Mouse (Mus musculus) intestine, embryonic 16.5 days (tissue): Measurements from ENCODE around the gene Lrrc73. TPM values are rescaled to one million over a fixed set of nuclear protein-coding genes. Genes with fewer than 3 reads are reported as not detected.

ENCODE experiments used
- ATAC-seq: fragments of 200-750 bp; cut with Nextera tagmentation; 2 replicates; pipeline ENCODE4 v1.8.0; 2017; ENCODE audit warnings: moderate TSS enrichment, moderate library complexity
- H3K27ac ChIP-seq: fragments of 300-500 bp; sonication (generic); 2 replicates; pipeline ENCODE4 v1.5.1; 2014; ENCODE audit warnings: mild to moderate bottlenecking, low read length
- H3K27me3 ChIP-seq: fragments of 300-500 bp; sonication (generic); replicated peaks from 2 replicates; pipeline ENCODE4 v1.6.1; 2014; ENCODE audit warnings: low read length, control low read depth, mixed read lengths; ENCODE audit not compliant: control insufficient read depth, insufficient read depth
- H3K36me3 ChIP-seq: fragments of 300-500 bp; sonication (generic); 2 replicates; pipeline ENCODE4 v1.6.1; 2014; ENCODE audit warnings: low read length, control low read depth; ENCODE audit not compliant: control insufficient read depth, insufficient read depth
- H3K4me1 ChIP-seq: fragments of 300-500 bp; sonication (generic); 2 replicates; pipeline ENCODE4 v1.6.1; 2014; ENCODE audit warnings: low read length, control low read depth, mixed read lengths; ENCODE audit not compliant: control insufficient read depth, insufficient read depth
- H3K4me2 ChIP-seq: fragments of 300-500 bp; sonication (generic); 2 replicates; pipeline ENCODE4 v1.6.1; 2014; ENCODE audit warnings: low read depth, low read length, control low read depth
- H3K4me3 ChIP-seq: fragments of 300-500 bp; sonication (generic); 2 replicates; pipeline ENCODE4 v1.5.1; 2014; ENCODE audit warnings: mild to moderate bottlenecking, low read length
- H3K9ac ChIP-seq: fragments of 300-500 bp; sonication (generic); 2 replicates; pipeline ENCODE4 v1.6.1; 2014; ENCODE audit warnings: low read depth, low read length
- H3K9me3 ChIP-seq: fragments of 300-500 bp; sonication (generic); 2 replicates; pipeline ENCODE4 v1.6.1; 2016; ENCODE audit warnings: low read length, control low read depth; ENCODE audit not compliant: control insufficient read depth
- WGBS: fragments of 180-500 bp; shearing (Covaris S2); extraction: QIAGEN DNeasy Blood & Tissue Kit; methylation state at CpG from one replicate; pipeline ENCODE4 v1.1.7; 2014; 5-methylcytosine and 5-hydroxymethylcytosine counted together
- microRNA counts: library from miRNA; unstranded; fragments of <30 nt; microRNA quantifications from one replicate; lab custom pipeline; 2016
- microRNA-seq: library from miRNA; unstranded; fragments of <30 nt; microRNA quantifications from one replicate; pipeline ENCODE4, GENCODE M21; 2016
- polyA plus RNA-seq: library from polyadenylated mRNA; unstranded; fragments of >200 nt; fragmentation: Nextera tagmentation; extraction: Ambion mirVana; gene quantifications from 2 replicates; pipeline ENCODE4 v1.2.1, GENCODE M21; 2015

The Lrrc73 gene
- polyA plus RNA-seq, 1 experiment from 2014 or later: 0.75 TPM

- peak within 1 kb of the TSS; percentile 71 for H3K9ac ChIP-seq
- ATAC-seq: peak; percentile 18
- H3K4me1 ChIP-seq: peaks cover 19% of the 10 kb centered on the region
- peak within 1 kb of the TSS; percentile 67 for H3K4me3 ChIP-seq
- peak within 1 kb of the TSS; percentile 100 for H3K4me2 ChIP-seq
- peaks cover 46% of the 10 kb centered on the region for H3K27me3 ChIP-seq
- no peaks in the 10 kb centered on the region for H3K9me3 ChIP-seq
- no peaks in the 10 kb centered on the region for H3K36me3 ChIP-seq
- WGBS: under 1% methylated on average over 78 of the region's 86 CpGs
- H3K27ac ChIP-seq: no peak within 1 kb of the TSS
Observed at GRCm38 (mm10) chr17:46297364-46298219, 44.3 kb downstream of the Lrrc73 start, which contains the start of gene Dlk2. TSS of gene Dlk2 (plus strand) at chr17:46297421.

DNA sequence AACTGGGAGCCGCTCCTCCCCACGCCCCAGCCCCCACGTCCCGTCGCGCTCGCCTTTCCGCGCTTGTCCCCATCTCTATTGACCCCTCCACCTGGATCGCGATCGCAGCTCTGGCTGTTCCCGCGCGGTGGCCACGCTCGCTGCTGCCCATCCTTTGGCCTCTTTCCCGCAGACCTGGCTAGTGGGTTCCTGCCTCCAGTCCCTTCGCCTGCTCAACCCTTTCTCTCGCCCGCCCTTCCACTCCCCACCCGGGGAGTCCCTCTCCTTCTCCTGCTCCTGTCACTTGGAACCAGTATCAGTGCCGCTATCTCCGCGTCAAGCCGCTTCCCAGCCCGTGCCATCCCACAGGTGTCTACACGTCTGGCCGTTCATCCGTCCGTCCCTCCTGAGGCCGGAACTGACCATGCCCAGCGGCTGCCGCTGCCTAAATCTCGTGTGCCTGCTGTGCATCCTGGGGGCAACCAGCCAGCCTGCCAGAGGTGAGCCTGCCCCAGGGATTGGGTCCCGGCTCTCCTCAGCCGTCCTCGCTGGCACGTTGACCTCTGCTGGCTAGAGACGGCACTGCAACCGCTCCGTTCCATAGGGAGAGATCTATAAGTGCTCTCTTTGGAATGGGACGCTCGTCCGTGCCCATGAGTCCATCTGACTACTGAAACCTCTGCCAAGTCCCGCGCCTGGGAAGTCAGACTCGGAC is 45.0 kb downstream of the Lrrc73 start:
- no peaks in the 10 kb centered on the region for H3K9me3 ChIP-seq
- peaks cover 19% of the 10 kb centered on the region for H3K4me1 ChIP-seq
- under 1% methylated on average over 48 of the region's 48 CpGs for WGBS
- H3K36me3 ChIP-seq: no peaks in the 10 kb centered on the region
- peaks cover 44% of the 10 kb centered on the region for H3K27me3 ChIP-seq
- H3K4me3 ChIP-seq: peak overlapping the region; percentile 67
- H3K9ac ChIP-seq: peak overlapping the region; percentile 71
- peak; percentile 91 for ATAC-seq
- H3K27ac ChIP-seq: no peak overlapping the region
- peak overlapping the region; percentile 100 for H3K4me2 ChIP-seq

DNA sequence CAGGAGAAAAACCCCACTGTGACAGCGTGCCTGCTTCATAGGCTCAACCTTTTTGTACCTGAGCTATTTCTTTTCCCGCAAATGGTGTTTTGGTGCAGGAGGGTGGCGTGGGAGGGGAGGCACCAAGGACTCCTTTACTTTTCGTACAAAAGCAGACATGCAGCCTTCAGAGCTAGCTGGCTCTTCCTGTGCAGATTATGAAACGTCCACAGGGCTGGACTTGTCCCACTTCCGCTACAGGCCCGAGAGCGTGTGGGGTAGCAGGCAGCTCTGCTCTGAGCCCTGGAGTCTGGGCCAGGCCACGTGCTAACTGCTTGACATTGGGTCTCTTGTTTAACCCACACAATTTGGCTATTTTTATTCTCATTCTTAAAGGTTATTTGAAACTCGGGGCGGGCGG is 48.6 kb downstream of the Lrrc73 start:
- ATAC-seq: no peak
- Histone ChIP-seq H3K4me1 (peaks cover 19% of the 10 kb centered on the region), H3K9ac (no peak overlapping the region), H3K4me3 (no peak overlapping the region), H3K27me3 (peaks cover 21% of the 10 kb centered on the region), H3K9me3 (no peaks in the 10 kb centered on the region), H3K36me3 (no peaks in the 10 kb centered on the region), H3K27ac (no peak overlapping the region), H3K4me2 (no peak overlapping the region)
- 78% methylated on average over 12 of the region's 12 CpGs for WGBS

DNA sequence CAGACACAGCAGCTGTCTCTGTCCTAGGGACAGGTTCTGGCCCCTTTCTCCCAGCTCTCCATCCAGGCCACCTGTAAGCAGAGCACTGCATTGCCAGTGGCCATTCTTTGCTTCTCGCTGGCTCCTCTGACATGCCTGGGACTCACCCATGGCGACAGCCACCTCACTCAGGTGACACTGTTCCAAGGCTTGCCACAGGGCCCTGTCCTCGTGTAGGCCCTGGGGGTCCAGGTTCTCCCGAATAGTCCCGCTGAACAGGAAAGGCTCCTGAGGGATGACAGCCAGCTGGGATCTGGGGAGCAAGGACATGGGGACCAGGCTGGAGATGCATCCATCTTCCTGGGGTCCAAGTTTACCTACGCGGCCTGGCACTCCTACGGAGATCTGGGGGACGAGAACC is 50.9 kb downstream of the Lrrc73 start:
- WGBS: 92% methylated on average over 9 of the region's 9 CpGs
- Histone ChIP-seq H3K27me3 (no peaks in the 10 kb centered on the region; the same call in 1 of the 2 replicates), H3K27ac (no peak overlapping the region), H3K4me2 (no peak overlapping the region), H3K36me3 (no peaks in the 10 kb centered on the region), H3K9ac (no peak overlapping the region), H3K4me3 (no peak overlapping the region), H3K4me1 (no peaks in the 10 kb centered on the region), H3K9me3 (no peaks in the 10 kb centered on the region)
- ATAC-seq: no peak

MicroRNAs within 50 kb of the gene (microRNA counts, 519-probe panel; counts per million panel counts)
- microRNA mmu-miR-693-3p (lab: Ali Mortazavi, UCI): 35.7 counts per million
- 2,260 counts per million, percentile 53 among the panel's probes with 10 or more counts for microRNA mmu-miR-693-5p (lab: Ali Mortazavi, UCI)

Small RNA genes lying within 50 kb of the gene (microRNA-seq; reads per million reads assigned to microRNA genes)
- 0.91 reads per million for gene Mir693

Other genes starting within 250 kb of the Lrrc73 start
- gene Vegfa, start 221.2 kb upstream of the Lrrc73 start, polyA plus RNA-seq: 2.7 and 3.3 TPM in 2 replicates
- gene Mrps18a, start 142.5 kb upstream of the Lrrc73 start, polyA plus RNA-seq: 159 and 164 TPM in 2 replicates
- 6.4 and 8.8 TPM in 2 replicates for gene Rsph9, start 109.3 kb upstream of the Lrrc73 start, polyA plus RNA-seq
- 35.4 and 37.1 TPM in 2 replicates for gene Mad2l1bp, start 100.0 kb upstream of the Lrrc73 start, polyA plus RNA-seq
- gene Gtpbp2, start 92.5 kb upstream of the Lrrc73 start, polyA plus RNA-seq: 25.3 and 29.2 TPM in 2 replicates
- 9.9 and 11.1 TPM in 2 replicates for gene Polh, start 50.9 kb upstream of the Lrrc73 start, polyA plus RNA-seq
- gene Xpo5, start 50.7 kb upstream of the Lrrc73 start, polyA plus RNA-seq: 24.8 and 26.7 TPM in 2 replicates
- gene Polr1c, start 5.5 kb upstream of the Lrrc73 start, polyA plus RNA-seq: 64.5 and 69.5 TPM in 2 replicates
- gene Yipf3, start 5.5 kb upstream of the Lrrc73 start, polyA plus RNA-seq: 122 and 123 TPM in 2 replicates
- gene Tjap1, start 29.5 kb downstream of the Lrrc73 start, polyA plus RNA-seq: 27.0 and 29.6 TPM in 2 replicates
- 0.54 and 0.69 TPM in 2 replicates for gene Dlk2, start 43.9 kb downstream of the Lrrc73 start, polyA plus RNA-seq
- 7.9 and 9.0 TPM in 2 replicates for gene Abcc10, start 74.8 kb downstream of the Lrrc73 start, polyA plus RNA-seq
- gene Zfp318, start 130.2 kb downstream of the Lrrc73 start, polyA plus RNA-seq: 2.3 and 2.8 TPM in 2 replicates
- 0.16 and 0.35 TPM in 2 replicates for gene Crip3, start 175.4 kb downstream of the Lrrc73 start, polyA plus RNA-seq
- gene Slc22a7, start 184.9 kb downstream of the Lrrc73 start, polyA plus RNA-seq: not detected in 2 replicates
- 0.15 and 0.16 TPM in 2 replicates for gene Ttbk1, start 234.1 kb downstream of the Lrrc73 start, polyA plus RNA-seq
- gene Dnph1, start 243.2 kb downstream of the Lrrc73 start, polyA plus RNA-seq: 40.4 and 45.1 TPM in 2 replicates